Mouse (Mus musculus) olfactory bulb, adult 2 months (tissue): ENCODE data around the gene Tmem217.

Experiments used
- CTCF ChIP-seq: fragments of 200-500 bp; IDR thresholded peaks from 2 replicates; pipeline ENCODE4 v1.5.1; 2012; ENCODE audit warnings: low read depth, mild to moderate bottlenecking, low read length, moderate library complexity; ENCODE audit not compliant: insufficient read depth
- POLR2A ChIP-seq: fragments of 200-500 bp; IDR thresholded peaks from 2 replicates; pipeline ENCODE4 v1.6.1; 2012; ENCODE audit warnings: mild to moderate bottlenecking, low read depth, low read length, moderate library complexity; ENCODE audit not compliant: insufficient read depth

- no peak for TF ChIP-seq CTCF
- no peak for TF ChIP-seq POLR2A
Measured at GRCm38 (mm10) chr17:29525613-29526012, 26.6 kb downstream of the Tmem217 start.
